Mouse (Mus musculus) midbrain, embryonic 11.5 days (tissue): ENCODE measurements around the gene Brwd1. TPM values are rescaled to one million over a fixed set of nuclear protein-coding genes. Genes with fewer than 3 reads are reported as not detected.

Experiments
- ATAC-seq: fragments of 200-750 bp; cut with Nextera tagmentation; 2 replicates; pipeline ENCODE4 v1.8.0; 2017; ENCODE audit warnings: moderate TSS enrichment, moderate library complexity; ENCODE audit not compliant: low FRiP score
- DNase-seq: peaks from one replicate; pipeline ENCODE4 v3.0.0; 2015; ENCODE audit warnings: low spot score; ENCODE audit errors: missing footprints
- H3K27ac ChIP-seq: fragments of 300-500 bp; sonication (generic); 2 replicates; pipeline ENCODE4 v1.5.1; 2014; ENCODE audit warnings: low read depth, low read length
- H3K27me3 ChIP-seq: fragments of 300-500 bp; sonication (generic); 2 replicates; pipeline ENCODE4 v1.6.1; 2014; ENCODE audit warnings: mild to moderate bottlenecking, low read length, moderate library complexity, mixed read lengths; ENCODE audit not compliant: control insufficient read depth, insufficient read depth
- H3K36me3 ChIP-seq: fragments of 300-500 bp; sonication (generic); 2 replicates; pipeline ENCODE4 v1.6.1; 2014; ENCODE audit warnings: mild to moderate bottlenecking, low read length, moderate library complexity, mixed read lengths; ENCODE audit not compliant: control insufficient read depth, insufficient read depth
- H3K4me1 ChIP-seq: fragments of 300-500 bp; sonication (generic); 2 replicates; pipeline ENCODE4 v1.6.1; 2014; ENCODE audit warnings: low read length; ENCODE audit not compliant: control insufficient read depth, insufficient read depth
- H3K4me2 ChIP-seq: fragments of 300-500 bp; sonication (generic); 2 replicates; pipeline ENCODE4 v1.6.1; 2014; ENCODE audit warnings: mild to moderate bottlenecking, moderate library complexity
- H3K4me3 ChIP-seq: fragments of 300-500 bp; sonication (generic); 2 replicates; pipeline ENCODE4 v1.5.1; 2014; ENCODE audit warnings: low read depth, low read length
- H3K9ac ChIP-seq: fragments of 300-500 bp; sonication (generic); 2 replicates; pipeline ENCODE4 v1.6.1; 2014; ENCODE audit warnings: low read length
- H3K9me3 ChIP-seq: fragments of 300-500 bp; sonication (generic); 2 replicates; pipeline ENCODE4 v1.6.1; 2016; ENCODE audit warnings: low read length; ENCODE audit not compliant: control insufficient read depth
- WGBS: fragments of 180-500 bp; shearing (Covaris S2); extraction: QIAGEN DNeasy Blood & Tissue Kit; methylation state at CpG from one replicate; pipeline ENCODE4 v1.1.7; 2014; 5-methylcytosine and 5-hydroxymethylcytosine counted together
- polyA plus RNA-seq: library from polyadenylated mRNA; unstranded; fragments of >200 nt; fragmentation: Nextera tagmentation; extraction: Ambion mirVana; gene quantifications from 2 replicates; pipeline ENCODE4 v1.2.1, GENCODE M21; 2014

The Brwd1 gene
- polyA plus RNA-seq, 1 experiment from 2014 or later, result 192 TPM

- DNase-seq (no peak), ATAC-seq (no peak)
- no peak overlapping the region for H3K27ac ChIP-seq
These were observed 3.3 kb upstream of the Brwd1 start for GRCm38 (mm10) chr16:96085597-96085996.

GRCm38 (mm10) chr16:96083179-96083646 is 887 bp upstream of the Brwd1 start:
- peak overlapping the region; percentile 80 for H3K4me2 ChIP-seq
- peak overlapping the region; percentile 98 for H3K9ac ChIP-seq
- no peaks in the 10 kb centered on the region for H3K9me3 ChIP-seq
- H3K27me3 ChIP-seq, result no peaks in the 10 kb centered on the region
- peak overlapping the region; percentile 96 for H3K4me3 ChIP-seq
- WGBS, result 7% methylated on average over 20 of the region's 20 CpGs
- peaks cover 11% of the 10 kb centered on the region for H3K4me1 ChIP-seq
- ATAC-seq (no peak), DNase-seq (no peak)
- peak overlapping the region; percentile 93 for H3K27ac ChIP-seq
- peaks cover 4% of the 10 kb centered on the region; the same call in 1 of the 2 replicates for H3K36me3 ChIP-seq

More at GRCm38 (mm10) chr16:96085597-96085996, 3.3 kb upstream of the Brwd1 start:
- no peak overlapping the region for H3K4me3 ChIP-seq
- no peaks in the 10 kb centered on the region for H3K9me3 ChIP-seq
- H3K4me2 ChIP-seq, result no peak overlapping the region
- peaks cover 9% of the 10 kb centered on the region for H3K4me1 ChIP-seq
- no peaks in the 10 kb centered on the region for H3K27me3 ChIP-seq
- H3K36me3 ChIP-seq, result no peaks in the 10 kb centered on the region
- H3K9ac ChIP-seq, result no peak overlapping the region

GRCm38 (mm10) chr16:96081742-96082241 is 534 bp downstream of the Brwd1 start:
- DNase-seq, result no peak
- H3K4me3 ChIP-seq, result peak overlapping the region; percentile 96
- H3K9me3 ChIP-seq, result no peaks in the 10 kb centered on the region
- peak overlapping the region; percentile 93 for H3K27ac ChIP-seq
- H3K4me1 ChIP-seq, result peaks cover 11% of the 10 kb centered on the region
- ATAC-seq, result peak; percentile 51
- H3K9ac ChIP-seq, result peak overlapping the region; percentile 98
- peaks cover 4% of the 10 kb centered on the region; the same call in 1 of the 2 replicates for H3K36me3 ChIP-seq
- H3K4me2 ChIP-seq, result peak overlapping the region; percentile 80
- WGBS, result 1% methylated on average over 50 of the region's 68 CpGs
- no peaks in the 10 kb centered on the region for H3K27me3 ChIP-seq

GRCm38 (mm10) chr16:96081331-96081730 is 995 bp downstream of the Brwd1 start:
- no peaks in the 10 kb centered on the region for H3K27me3 ChIP-seq
- WGBS, result 2% methylated on average over 15 of the region's 28 CpGs
- peaks cover 4% of the 10 kb centered on the region; the same call in 1 of the 2 replicates for H3K36me3 ChIP-seq
- H3K27ac ChIP-seq, result peak overlapping the region; percentile 93
- H3K4me3 ChIP-seq, result peak overlapping the region; percentile 96
- H3K9ac ChIP-seq, result peak overlapping the region; percentile 98
- ATAC-seq, result peak; percentile 85
- peak overlapping the region; percentile 80 for H3K4me2 ChIP-seq
- peak; percentile 99 for DNase-seq
- H3K9me3 ChIP-seq, result no peaks in the 10 kb centered on the region
- H3K4me1 ChIP-seq, result peaks cover 11% of the 10 kb centered on the region

GRCm38 (mm10) chr16:96080524-96080923 is 1.8 kb downstream of the Brwd1 start:
- no peak overlapping the region; the same call in 1 of the 2 replicates for H3K4me3 ChIP-seq
- no peak overlapping the region for H3K9ac ChIP-seq
- no peak overlapping the region; the same call in 1 of the 2 replicates for H3K4me2 ChIP-seq
- H3K27ac ChIP-seq, result no peak overlapping the region
- no peak for ATAC-seq
- peaks cover 11% of the 10 kb centered on the region for H3K4me1 ChIP-seq
- no peak for DNase-seq
- no peaks in the 10 kb centered on the region for H3K9me3 ChIP-seq
- H3K36me3 ChIP-seq, result peaks cover 4% of the 10 kb centered on the region; the same call in 1 of the 2 replicates
- 91% methylated on average over 7 of the region's 7 CpGs for WGBS
- H3K27me3 ChIP-seq, result no peaks in the 10 kb centered on the region

GRCm38 (mm10) chr16:96068364-96068763 is 14.0 kb downstream of the Brwd1 start:
- H3K4me1 ChIP-seq, result no peaks in the 10 kb centered on the region
- no peak overlapping the region for H3K27ac ChIP-seq
- DNase-seq (no peak), ATAC-seq (no peak)
- H3K9ac ChIP-seq, result no peak overlapping the region
- no peaks in the 10 kb centered on the region for H3K9me3 ChIP-seq
- 94% methylated on average over 6 of the region's 6 CpGs for WGBS
- no peak overlapping the region for H3K4me2 ChIP-seq
- H3K27me3 ChIP-seq, result no peaks in the 10 kb centered on the region
- H3K4me3 ChIP-seq, result no peak overlapping the region
- peaks cover 25% of the 10 kb centered on the region for H3K36me3 ChIP-seq

GRCm38 (mm10) chr16:96066174-96066573 is 16.2 kb downstream of the Brwd1 start:
- Histone ChIP-seq H3K27me3 (no peaks in the 10 kb centered on the region), H3K36me3 (peaks cover 31% of the 10 kb centered on the region), H3K4me3 (no peak overlapping the region), H3K9me3 (no peaks in the 10 kb centered on the region), H3K4me2 (no peak overlapping the region), H3K9ac (no peak overlapping the region), H3K27ac (no peak overlapping the region), H3K4me1 (no peaks in the 10 kb centered on the region)
- 94% methylated on average over 12 of the region's 12 CpGs for WGBS
- DNase-seq (no peak), ATAC-seq (no peak)

GRCm38 (mm10) chr16:96064649-96065048 is 17.7 kb downstream of the Brwd1 start:
- H3K9ac ChIP-seq, result no peak overlapping the region
- no peak for ATAC-seq
- no peak overlapping the region for H3K27ac ChIP-seq
- H3K9me3 ChIP-seq, result no peaks in the 10 kb centered on the region
- H3K36me3 ChIP-seq, result peaks cover 34% of the 10 kb centered on the region
- H3K4me1 ChIP-seq, result no peaks in the 10 kb centered on the region
- 93% methylated on average over 6 of the region's 6 CpGs for WGBS
- no peak overlapping the region for H3K4me3 ChIP-seq
- H3K4me2 ChIP-seq, result no peak overlapping the region
- H3K27me3 ChIP-seq, result no peaks in the 10 kb centered on the region
- no peak for DNase-seq

- Histone ChIP-seq H3K4me2 (no peak overlapping the region), H3K9ac (no peak overlapping the region), H3K9me3 (no peaks in the 10 kb centered on the region), H3K4me3 (no peak overlapping the region), H3K27ac (no peak overlapping the region), H3K4me1 (no peaks in the 10 kb centered on the region), H3K36me3 (peaks cover 31% of the 10 kb centered on the region), H3K27me3 (no peaks in the 10 kb centered on the region)
- 67% methylated on average over 5 of the region's 5 CpGs for WGBS
- ATAC-seq (no peak), DNase-seq (peak; percentile 87)
These were observed 38.2 kb downstream of the Brwd1 start for GRCm38 (mm10) chr16:96044096-96044495.
